Mouse (Mus musculus) left cerebral cortex, postnatal 4 days (tissue): ENCODE data around the gene Kifc5b. TPM values are rescaled to one million over a fixed set of nuclear protein-coding genes. Genes with fewer than 3 reads are reported as not detected.

ENCODE experiments used
- DNase-seq: peaks from one replicate; pipeline ENCODE4 v3.0.0-alpha.2; 2022
- intact Hi-C: fragments of 180-260 bp; cut with DNase I; formaldehyde crosslinking; loops from one replicate; pipeline ENCODE4 v1.15.1; 2025
- total RNA-seq, 2 experiments: library from RNA; stranded (reverse); gene quantifications; 2 replicates each; pipeline ENCODE4 v1.2.3; 2021

The Kifc5b gene
- total RNA-seq, 2 experiments from 2014 or later = 4.8 to 6.0 TPM

DNA sequence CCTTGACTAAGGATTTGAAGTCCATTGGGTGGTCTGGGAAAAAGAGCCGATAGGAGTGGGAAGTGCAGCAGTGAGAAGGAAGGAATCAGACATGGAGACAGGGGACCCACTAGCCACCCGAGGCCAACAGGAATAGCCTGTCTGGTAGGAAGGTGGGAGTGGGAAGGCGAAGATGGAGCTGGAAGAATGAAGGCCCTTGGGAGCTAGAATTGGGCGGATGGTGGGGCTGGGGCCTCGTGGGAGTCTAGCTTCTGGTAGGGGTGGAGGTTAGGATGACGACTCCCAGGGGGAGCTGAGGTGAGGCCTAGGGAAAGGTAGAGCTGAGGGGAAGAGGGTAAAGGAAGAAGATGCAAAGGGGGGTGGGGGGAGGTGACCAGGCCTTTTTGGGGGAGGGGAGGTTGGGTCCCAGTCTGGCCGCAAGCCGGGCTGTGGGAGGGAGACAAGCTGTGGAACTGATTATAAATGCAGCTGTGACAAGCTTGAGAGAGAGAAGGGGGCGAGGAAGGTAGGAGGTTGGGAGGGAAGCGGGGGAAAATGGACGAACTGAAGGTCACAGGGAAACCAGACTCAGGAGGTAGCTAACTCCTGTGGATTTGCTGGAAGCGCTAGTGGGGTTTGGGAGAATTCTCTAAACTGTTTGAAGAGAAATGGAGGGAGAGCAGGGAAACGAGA is 29.1 kb downstream of the Kifc5b start:
- intact Hi-C loops = no loop called here
- DNase-seq = no peak

- intact Hi-C loops = no loop called here
- peak; percentile 78 for DNase-seq
Observed at GRCm38 (mm10) chr17:26946567-26946966, 29.7 kb downstream of the Kifc5b start.

DNA sequence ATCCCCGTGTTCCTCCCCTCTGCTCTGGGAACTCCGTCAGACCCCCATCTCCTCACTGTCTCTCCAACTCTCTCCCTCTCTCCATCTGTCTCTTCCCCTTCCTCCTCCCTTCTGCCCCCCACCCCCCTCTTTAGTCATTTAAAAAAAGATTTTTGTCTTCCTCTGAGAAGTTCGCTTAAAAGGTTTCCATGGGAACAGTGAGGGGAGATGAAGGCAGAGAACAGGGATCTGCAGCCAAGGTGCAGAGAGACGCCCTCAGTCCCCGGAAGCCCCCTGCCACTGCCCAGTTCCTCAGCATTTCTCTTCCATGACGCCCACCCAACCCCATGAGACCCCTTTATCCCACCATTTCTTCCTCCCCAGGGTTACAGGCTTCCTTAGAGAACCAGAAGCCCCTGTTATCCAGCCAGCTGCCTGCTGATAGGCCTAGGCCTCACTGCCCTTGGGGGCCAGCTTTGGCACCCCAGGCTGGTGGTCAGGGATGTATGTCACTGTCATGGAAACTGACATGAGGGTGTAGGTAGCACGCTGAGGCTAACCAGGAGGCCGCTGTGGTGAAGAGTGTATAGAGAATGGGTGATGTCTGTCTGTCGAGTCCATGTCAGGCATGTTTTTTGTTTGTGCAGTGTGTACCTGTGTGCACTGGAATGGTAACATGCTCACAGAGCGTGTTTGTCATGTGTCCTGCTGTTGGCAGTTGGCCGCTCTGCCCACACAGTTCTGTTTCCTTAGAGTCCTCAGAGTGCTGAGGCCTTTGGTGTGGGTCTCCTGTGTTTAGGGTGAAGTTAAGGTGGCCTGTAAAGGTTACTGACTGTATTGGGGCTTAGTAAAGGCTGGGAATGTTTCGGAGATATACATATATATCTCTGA is 30.6 kb downstream of the Kifc5b start:
- DNase-seq = no peak

GRCm38 (mm10) chr17:26948316-26949050 is 31.6 kb downstream of the Kifc5b start:
- peak; percentile 58 for DNase-seq
- intact Hi-C loops = no loop called here

More for the DNA sequence above, 30.6 kb downstream of the Kifc5b start:
- intact Hi-C loops = no loop called here

GRCm38 (mm10) chr17:26949051-26949577 is 32.2 kb downstream of the Kifc5b start:
- no peak for DNase-seq
- intact Hi-C loops = no loop called here

- intact Hi-C loops = no loop called here
Observed at GRCm38 (mm10) chr17:26949866-26950265, 33.0 kb downstream of the Kifc5b start.

DNA sequence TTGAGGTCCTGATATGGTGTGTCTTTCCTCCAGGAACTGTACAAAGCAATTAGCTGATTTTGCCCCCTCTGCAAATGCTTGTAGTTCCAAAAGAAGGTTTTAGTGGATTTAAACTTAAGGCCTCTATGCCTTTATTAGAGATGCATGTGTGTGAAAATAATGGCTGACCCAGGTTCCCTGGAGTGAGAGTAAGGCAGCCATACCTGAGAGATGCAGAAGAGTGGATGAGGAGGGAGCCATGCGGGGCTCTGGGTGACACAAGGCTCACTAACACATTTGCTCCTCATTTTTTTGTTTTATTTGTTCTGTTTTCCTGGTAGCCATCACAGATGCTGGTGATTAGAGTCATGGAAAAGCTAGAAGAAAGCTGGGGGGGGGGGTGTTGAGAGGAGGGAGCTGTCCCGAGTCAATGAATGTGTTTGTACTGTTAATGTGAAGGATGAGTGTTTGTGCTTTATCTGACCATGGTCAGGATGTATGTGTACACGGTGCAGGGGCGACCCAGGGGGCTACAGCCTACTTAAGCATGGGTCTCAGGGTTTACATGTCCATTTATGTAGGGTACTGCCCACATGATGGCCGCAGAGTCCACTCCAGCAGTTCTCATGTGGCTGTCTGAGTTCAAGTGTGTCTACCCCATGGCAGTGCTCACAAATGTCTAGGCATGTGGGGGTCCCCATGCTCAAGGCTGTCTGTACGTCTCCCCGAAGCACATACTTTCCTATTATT is 33.8 kb downstream of the Kifc5b start:
- intact Hi-C loops = no loop called here
- no peak for DNase-seq

More at GRCm38 (mm10) chr17:26949866-26950265, 33.0 kb downstream of the Kifc5b start:
- DNase-seq = no peak

GRCm38 (mm10) chr17:26951406-26951805 is 34.5 kb downstream of the Kifc5b start:
- DNase-seq = peak; percentile 91
- intact Hi-C loops = no loop called here

DNA sequence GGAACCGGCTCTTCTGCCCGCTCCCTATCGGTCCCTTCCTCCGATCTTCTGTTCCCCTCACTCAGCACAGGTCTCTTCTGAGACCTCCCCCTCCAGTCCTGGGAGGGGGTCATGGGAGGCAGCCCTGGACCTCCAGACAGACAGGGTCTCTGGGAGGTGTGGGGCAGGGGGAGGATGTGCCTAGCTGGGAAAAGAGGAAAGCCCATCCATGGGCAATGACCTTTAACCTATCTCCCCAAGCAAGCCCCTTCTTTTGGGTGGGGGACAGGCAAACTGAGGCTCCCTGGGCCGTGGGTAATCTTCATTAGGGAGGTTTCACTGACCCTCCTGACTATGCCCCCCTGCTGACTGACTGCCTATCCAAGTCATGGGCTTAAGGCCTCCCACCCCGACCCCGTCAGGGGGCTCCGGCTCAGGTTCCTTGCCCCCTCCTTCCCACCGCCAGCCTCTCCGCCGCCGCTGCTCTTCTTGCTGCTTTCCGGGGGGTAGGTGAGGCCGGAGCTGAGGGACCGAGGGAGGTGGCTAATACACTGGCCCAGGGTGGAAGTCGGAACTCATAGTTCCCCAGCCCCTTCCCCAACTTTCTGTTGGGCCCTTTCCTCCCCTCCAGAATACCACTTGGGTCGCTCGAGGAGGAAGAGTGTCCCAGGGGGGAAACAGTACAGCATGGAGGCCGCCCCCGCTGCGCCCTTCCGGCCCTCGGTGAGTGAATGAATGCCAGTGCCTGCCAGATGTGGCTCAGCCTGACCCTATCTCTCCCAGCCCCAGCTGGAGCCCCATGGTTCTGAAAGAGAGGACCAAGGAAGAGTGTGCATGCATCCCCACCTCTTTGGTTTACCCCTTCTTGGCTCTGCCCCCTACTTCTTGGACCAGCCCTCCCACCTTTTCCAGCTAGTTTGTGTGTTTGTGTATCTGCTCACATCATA is 35.3 kb downstream of the Kifc5b start:
- DNase-seq = no peak
- intact Hi-C loops = no loop called here

- intact Hi-C loops = no loop called here
- no peak for DNase-seq
Observed at GRCm38 (mm10) chr17:26953201-26953600, 36.3 kb downstream of the Kifc5b start.

DNA sequence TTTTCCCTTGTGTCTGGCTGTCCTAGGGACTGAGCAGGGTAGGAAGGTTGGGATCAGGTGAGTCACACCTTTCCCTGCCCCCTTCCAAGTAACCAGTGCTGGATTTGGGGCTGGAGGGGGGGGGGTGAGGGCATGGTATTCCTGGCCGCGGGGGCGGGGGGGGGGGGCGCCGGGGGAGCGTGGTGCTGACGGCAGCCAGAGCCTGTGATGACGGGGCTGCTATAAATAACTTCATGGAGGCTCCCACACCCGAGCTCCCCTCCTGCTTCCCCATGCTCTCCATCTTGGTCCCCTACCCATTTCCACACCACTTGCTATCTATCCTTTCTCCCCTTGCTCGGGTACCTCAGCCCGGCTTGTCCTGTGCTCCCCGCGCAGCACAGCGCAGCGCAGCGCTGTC is 36.8 kb downstream of the Kifc5b start:
- intact Hi-C loops = no loop called here
- no peak for DNase-seq

DNA sequence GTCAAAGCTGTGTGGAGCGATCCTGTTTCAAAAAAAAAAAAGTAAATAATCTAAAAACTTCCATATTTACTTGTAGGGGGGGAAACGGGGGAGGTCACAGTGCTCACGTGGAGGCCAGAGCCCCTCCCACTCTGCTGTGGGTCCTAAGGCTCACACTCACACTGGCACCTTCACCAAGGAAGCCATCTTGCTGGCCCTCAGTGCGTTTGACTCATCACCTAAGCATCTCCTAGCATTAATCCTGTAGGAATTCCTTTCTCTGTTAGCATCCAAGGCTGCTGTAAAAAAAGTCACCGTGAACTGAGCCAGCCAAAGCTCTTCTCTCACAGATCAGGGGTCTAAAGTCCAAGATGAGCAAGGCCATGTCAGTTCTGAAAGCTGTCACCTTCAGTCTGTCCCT is 39.4 kb downstream of the Kifc5b start:
- intact Hi-C loops = no loop called here
- no peak for DNase-seq

- no peak for DNase-seq
- intact Hi-C loops = no loop called here
Observed at GRCm38 (mm10) chr17:26956895-26957294, 40.0 kb downstream of the Kifc5b start.

- intact Hi-C loops = no loop called here
- DNase-seq = no peak
Observed at GRCm38 (mm10) chr17:26957872-26958271, 41.0 kb downstream of the Kifc5b start.

GRCm38 (mm10) chr17:26958880-26959279 is 42.0 kb downstream of the Kifc5b start:
- DNase-seq = no peak
- intact Hi-C loops = no loop called here

- intact Hi-C loops = no loop called here
- no peak for DNase-seq
Observed at GRCm38 (mm10) chr17:26959815-26960214, 42.9 kb downstream of the Kifc5b start.

- DNase-seq = peak; percentile 64
- intact Hi-C loops = no loop called here
Observed at GRCm38 (mm10) chr17:26961572-26962240, 44.8 kb downstream of the Kifc5b start.

GRCm38 (mm10) chr17:26966993-26967392 is 50.1 kb downstream of the Kifc5b start:
- intact Hi-C loops = no loop called here

GRCm38 (mm10) chr17:26967477-26967876 is 50.6 kb downstream of the Kifc5b start:
- DNase-seq = no peak
- intact Hi-C loops = no loop called here

More at GRCm38 (mm10) chr17:26966993-26967392, 50.1 kb downstream of the Kifc5b start:
- DNase-seq = no peak
